Mouse (Mus musculus): ENCODE measurements at regions not wholly inside any gene's neighbourhood (a gene's known extent, or its start where the extent isn't known, plus 50 kb on each side); places are given as distances from the start of the nearest gene placed in this dataset.

GRCm38 (mm10) chr8:82702044-82702443 is 71.9 kb downstream of the Zfp330 start:
- no peak for ATAC-seq (replicated peaks in 1 of 2; ENCODE audit: insufficient read depth in 1 of 2, low FRiP score in 2 of 2, low TSS enrichment in 1 of 2, low read depth in 1 of 2, poor library complexity in 2 of 2, severe bottlenecking in 2 of 2)

GRCm38 (mm10) chr8:82700471-82700870 is 73.5 kb downstream of the Zfp330 start:
- ATAC-seq (replicated peaks in 1 of 2; ENCODE audit: insufficient read depth in 1 of 2, low FRiP score in 2 of 2, low TSS enrichment in 1 of 2, low read depth in 1 of 2, poor library complexity in 2 of 2, severe bottlenecking in 2 of 2) = no peak; a peak in 1 of 4 replicates

- ATAC-seq (replicated peaks in 1 of 2; ENCODE audit: insufficient read depth in 1 of 2, low FRiP score in 2 of 2, low TSS enrichment in 1 of 2, low read depth in 1 of 2, poor library complexity in 2 of 2, severe bottlenecking in 2 of 2) = no peak
These were observed 74.7 kb downstream of the Zfp330 start for GRCm38 (mm10) chr8:82699221-82699620.

- no peak for ATAC-seq (replicated peaks in 1 of 2; ENCODE audit: insufficient read depth in 1 of 2, low FRiP score in 2 of 2, low TSS enrichment in 1 of 2, low read depth in 1 of 2, poor library complexity in 2 of 2, severe bottlenecking in 2 of 2)
These were observed 75.9 kb downstream of the Zfp330 start for GRCm38 (mm10) chr8:82698071-82698470.

- no peak for ATAC-seq (replicated peaks in 1 of 2; ENCODE audit: insufficient read depth in 1 of 2, low FRiP score in 2 of 2, low TSS enrichment in 1 of 2, low read depth in 1 of 2, poor library complexity in 2 of 2, severe bottlenecking in 2 of 2)
These were observed 80.9 kb downstream of the Zfp330 start for GRCm38 (mm10) chr8:82693086-82693485.

GRCm38 (mm10) chr8:82689322-82689721 is 84.6 kb downstream of the Zfp330 start:
- ATAC-seq (replicated peaks in 1 of 2; ENCODE audit: insufficient read depth in 1 of 2, low FRiP score in 2 of 2, low TSS enrichment in 1 of 2, low read depth in 1 of 2, poor library complexity in 2 of 2, severe bottlenecking in 2 of 2) = peak; percentile 39 to 42; a peak in 2 of 4 replicates

GRCm38 (mm10) chr8:82685966-82686365 is 88.0 kb downstream of the Zfp330 start:
- ATAC-seq (replicated peaks in 1 of 2; ENCODE audit: insufficient read depth in 1 of 2, low FRiP score in 2 of 2, low TSS enrichment in 1 of 2, low read depth in 1 of 2, poor library complexity in 2 of 2, severe bottlenecking in 2 of 2) = no peak

- no peak for ATAC-seq (replicated peaks in 1 of 2; ENCODE audit: insufficient read depth in 1 of 2, low FRiP score in 2 of 2, low TSS enrichment in 1 of 2, low read depth in 1 of 2, poor library complexity in 2 of 2, severe bottlenecking in 2 of 2)
These were observed 95.2 kb downstream of the Zfp330 start for GRCm38 (mm10) chr8:82678793-82679192.

- no peak for ATAC-seq (replicated peaks in 1 of 2; ENCODE audit: insufficient read depth in 1 of 2, low FRiP score in 2 of 2, low TSS enrichment in 1 of 2, low read depth in 1 of 2, poor library complexity in 2 of 2, severe bottlenecking in 2 of 2)
These were observed 96.2 kb downstream of the Zfp330 start for GRCm38 (mm10) chr8:82677781-82678180.

GRCm38 (mm10) chr8:82669241-82669640 is 104.7 kb downstream of the Zfp330 start:
- ATAC-seq (replicated peaks in 1 of 2; ENCODE audit: insufficient read depth in 1 of 2, low FRiP score in 2 of 2, low TSS enrichment in 1 of 2, low read depth in 1 of 2, poor library complexity in 2 of 2, severe bottlenecking in 2 of 2) = no peak

GRCm38 (mm10) chr8:82665131-82665530 is 108.8 kb downstream of the Zfp330 start:
- ATAC-seq (replicated peaks in 1 of 2; ENCODE audit: insufficient read depth in 1 of 2, low FRiP score in 2 of 2, low TSS enrichment in 1 of 2, low read depth in 1 of 2, poor library complexity in 2 of 2, severe bottlenecking in 2 of 2) = no peak

- ATAC-seq (replicated peaks in 1 of 2; ENCODE audit: insufficient read depth in 1 of 2, low FRiP score in 2 of 2, low TSS enrichment in 1 of 2, low read depth in 1 of 2, poor library complexity in 2 of 2, severe bottlenecking in 2 of 2) = no peak
These were observed 133.5 kb downstream of the Zfp330 start for GRCm38 (mm10) chr8:82640502-82640901.

- no peak for ATAC-seq (replicated peaks in 1 of 2; ENCODE audit: insufficient read depth in 1 of 2, low FRiP score in 2 of 2, low TSS enrichment in 1 of 2, low read depth in 1 of 2, poor library complexity in 2 of 2, severe bottlenecking in 2 of 2)
These were observed 143.5 kb downstream of the Zfp330 start for GRCm38 (mm10) chr8:82630486-82630885.

- ATAC-seq (replicated peaks in 1 of 2; ENCODE audit: insufficient read depth in 1 of 2, low FRiP score in 2 of 2, low TSS enrichment in 1 of 2, low read depth in 1 of 2, poor library complexity in 2 of 2, severe bottlenecking in 2 of 2) = peak; percentile 74 to 84
These were observed 150.0 kb downstream of the Zfp330 start for GRCm38 (mm10) chr8:82623791-82624431.

GRCm38 (mm10) chr8:82618668-82619067 is 155.3 kb downstream of the Zfp330 start:
- ATAC-seq (replicated peaks in 1 of 2; ENCODE audit: insufficient read depth in 1 of 2, low FRiP score in 2 of 2, low TSS enrichment in 1 of 2, low read depth in 1 of 2, poor library complexity in 2 of 2, severe bottlenecking in 2 of 2) = no peak

GRCm38 (mm10) chr8:82601556-82601955 is 172.4 kb downstream of the Zfp330 start:
- ATAC-seq (replicated peaks in 1 of 2; ENCODE audit: insufficient read depth in 1 of 2, low FRiP score in 2 of 2, low TSS enrichment in 1 of 2, low read depth in 1 of 2, poor library complexity in 2 of 2, severe bottlenecking in 2 of 2) = no peak

- no peak for ATAC-seq (replicated peaks in 1 of 2; ENCODE audit: insufficient read depth in 1 of 2, low FRiP score in 2 of 2, low TSS enrichment in 1 of 2, low read depth in 1 of 2, poor library complexity in 2 of 2, severe bottlenecking in 2 of 2)
These were observed 170.4 kb upstream of the Il15 start for GRCm38 (mm10) chr8:82573434-82573833.

- ATAC-seq (replicated peaks in 1 of 2; ENCODE audit: insufficient read depth in 1 of 2, low FRiP score in 2 of 2, low TSS enrichment in 1 of 2, low read depth in 1 of 2, poor library complexity in 2 of 2, severe bottlenecking in 2 of 2) = no peak
These were observed 135.1 kb upstream of the Il15 start for GRCm38 (mm10) chr8:82538121-82538520.

GRCm38 (mm10) chr8:82529153-82529552 is 126.1 kb upstream of the Il15 start:
- no peak for ATAC-seq (replicated peaks in 1 of 2; ENCODE audit: insufficient read depth in 1 of 2, low FRiP score in 2 of 2, low TSS enrichment in 1 of 2, low read depth in 1 of 2, poor library complexity in 2 of 2, severe bottlenecking in 2 of 2)
